Mouse (Mus musculus) kidney, postnatal 4 days (tissue): ENCODE results near the gene Pkd1l3.
A peak's percentile ranks its signal among the peaks of the same experiment; 100 is the strongest.

Experiments used
- DNase-seq, 2 experiments: peaks; one replicate each; pipeline ENCODE4 v3.0.0; 2021; ENCODE audit warnings: mixed read lengths in 2 of 2

Pkd1l3 gene

GRCm38 (mm10) chr8:109704565-109705319, 90.4 kb downstream of the Pkd1l3 start:
- no peak for DNase-seq

DNA sequence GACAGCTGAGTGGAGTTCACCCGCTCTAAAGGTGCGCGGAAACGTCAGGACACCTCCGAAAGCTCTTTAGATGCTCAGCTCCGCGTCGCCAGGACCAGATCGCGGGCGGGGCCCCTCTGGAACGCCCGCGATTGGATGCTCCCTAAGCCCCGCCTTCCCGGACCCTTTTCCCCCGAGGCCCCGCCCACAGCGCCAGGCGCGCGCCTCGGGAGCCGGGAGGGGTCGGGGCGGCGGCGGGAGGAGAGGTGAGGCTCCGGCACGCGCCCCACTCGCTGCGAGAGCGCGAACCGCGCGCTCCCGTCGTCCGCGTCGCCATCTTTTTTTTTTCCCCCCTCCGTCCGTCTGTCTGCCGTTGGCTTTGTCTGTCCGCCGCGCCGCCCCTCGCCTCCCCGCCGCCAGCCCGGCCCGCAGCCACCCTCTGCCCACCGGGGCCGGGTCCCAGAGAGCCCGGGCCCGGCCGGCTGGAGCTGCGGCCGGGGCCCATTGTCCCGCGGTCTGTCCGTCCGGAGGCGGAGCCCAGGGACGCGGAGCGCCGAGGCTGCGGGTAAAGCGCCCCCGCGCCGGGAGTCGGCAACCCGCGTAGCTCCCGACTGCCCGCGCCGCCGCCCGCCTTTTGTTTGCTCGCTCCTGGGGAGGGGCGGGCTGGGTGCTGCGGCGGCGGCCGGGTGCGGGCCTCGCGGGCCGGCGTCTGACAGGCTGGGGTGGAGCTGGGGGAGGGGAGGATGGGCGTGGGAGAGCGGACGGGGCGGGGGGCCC, 91.2 kb downstream of the Pkd1l3 start, which contains the start of gene Zfp821:
Gene Zfp821, plus strand, starts transcription at position 227 of the 756 bp plus-strand sequence.
- peak; percentile 96 to 97 for DNase-seq

DNA sequence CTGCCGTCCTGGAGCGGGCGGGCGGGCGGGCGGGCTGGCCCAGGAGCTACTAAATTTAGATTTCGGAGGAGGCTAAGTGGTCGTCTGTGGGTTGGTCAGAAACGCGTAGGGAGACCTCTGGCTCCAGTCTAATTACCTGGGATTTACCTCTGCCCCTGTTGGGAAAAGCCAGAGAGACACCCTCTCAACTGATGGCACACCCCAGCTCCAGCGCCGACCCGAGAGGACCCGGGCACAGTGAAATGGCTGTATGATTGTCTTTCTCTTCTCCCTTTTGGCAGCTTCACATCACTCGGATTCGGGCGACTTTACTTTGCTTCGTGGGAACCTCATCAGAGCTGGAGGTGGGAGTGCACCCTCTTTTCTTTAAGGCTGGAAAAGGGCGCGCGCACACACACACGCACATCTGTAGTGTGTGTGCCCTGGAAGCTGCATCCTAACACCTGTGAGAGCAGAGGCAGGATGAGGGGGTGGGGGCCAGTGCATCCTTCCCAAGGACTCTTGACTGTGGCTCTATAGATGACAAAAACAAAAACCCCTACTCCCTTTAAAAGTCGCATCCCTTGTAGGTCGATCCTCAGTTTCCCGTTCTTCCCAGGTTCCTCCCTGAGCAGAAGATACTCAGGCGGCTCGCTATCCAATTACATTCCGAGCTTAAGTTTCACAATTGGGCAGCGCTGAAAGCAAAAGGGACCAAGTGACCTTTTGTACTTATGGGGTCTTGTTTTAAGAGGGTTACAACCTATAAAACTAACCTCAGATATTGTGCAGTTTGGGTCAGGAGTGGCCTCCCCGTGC, 92.0 kb downstream of the Pkd1l3 start:
- DNase-seq = peak in 1 of 2 experiments; percentile 16

- DNase-seq = peak; percentile 90 to 92
Measured at GRCm38 (mm10) chr8:109706874-109707237, 92.5 kb downstream of the Pkd1l3 start.

DNA sequence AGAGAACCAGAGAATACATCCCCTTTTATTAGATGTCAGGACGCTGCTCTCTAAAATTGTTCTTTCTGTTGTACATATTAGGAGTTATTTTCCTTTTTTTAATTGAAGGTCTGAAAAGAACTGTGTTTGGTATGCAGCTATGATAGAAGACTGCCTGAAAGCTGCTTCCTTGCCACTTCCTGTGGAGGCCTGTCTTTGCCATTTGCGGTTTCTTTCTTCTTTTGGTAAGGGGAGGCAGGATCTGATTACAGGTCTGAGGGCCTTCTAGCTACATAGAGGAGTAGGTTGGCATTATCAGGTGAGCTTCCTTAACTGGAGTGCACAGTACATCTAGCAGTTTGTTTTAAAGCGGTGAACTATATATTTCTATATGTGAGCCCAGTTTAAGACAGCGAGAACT, 93.6 kb downstream of the Pkd1l3 start:
- no peak for DNase-seq

GRCm38 (mm10) chr8:109712521-109712920, 98.2 kb downstream of the Pkd1l3 start:
- DNase-seq = no peak

- DNase-seq = no peak
Measured at GRCm38 (mm10) chr8:109714961-109715360, 100.6 kb downstream of the Pkd1l3 start.
